7 mouse cellular contexts compared by ENCODE assay signal in genomic region chr15:89475611-89476474, GRCm38 (mm10). TPM values are rescaled to one million over a fixed set of nuclear protein-coding genes. Genes with fewer than 3 reads are reported as not detected.
DNase-seq lines count a peak whose midpoint lies in the region; ATAC-seq lines count a peak whose summit lies in the region.

No protein-coding gene starts in this region.

- H3K4me3 ChIP-seq in embryonic facial prominence, embryonic 10.5 days: peak overlapping the region; percentile 73
- H3K4me3 ChIP-seq in limb, embryonic 10.5 days: peak overlapping the region; percentile 59
- H3K4me3 ChIP-seq in midbrain, embryonic 13.5 days (replicated peaks): peak overlapping the region; percentile 62

- H3K9ac ChIP-seq in midbrain, embryonic 13.5 days (replicated peaks): peak overlapping the region; percentile 70

- H3K27me3 ChIP-seq in embryonic facial prominence, embryonic 10.5 days (replicated peaks; ENCODE audit: low read depth, poor library complexity, severe bottlenecking): peaks cover 15% of the 10 kb centered on the region
- no peaks in the 10 kb centered on the region for H3K27me3 ChIP-seq in limb, embryonic 10.5 days (ENCODE audit: low read depth, poor library complexity, severe bottlenecking)
- H3K27me3 ChIP-seq in midbrain, embryonic 13.5 days: peaks cover 5% of the 10 kb centered on the region; the same call in 1 of the 2 replicates

- H3K4me2 ChIP-seq in midbrain, embryonic 13.5 days (replicated peaks): peak overlapping the region; percentile 84

- peaks cover 34% of the 10 kb centered on the region for H3K4me1 ChIP-seq in embryonic facial prominence, embryonic 10.5 days
- peaks cover 15% of the 10 kb centered on the region for H3K4me1 ChIP-seq in limb, embryonic 10.5 days
- peaks cover 17% of the 10 kb centered on the region for H3K4me1 ChIP-seq in midbrain, embryonic 13.5 days (replicated peaks)

- no peaks in the 10 kb centered on the region for H3K9me3 ChIP-seq in embryonic facial prominence, embryonic 10.5 days
- H3K9me3 ChIP-seq in limb, embryonic 10.5 days (replicated peaks): no peaks in the 10 kb centered on the region
- H3K9me3 ChIP-seq in midbrain, embryonic 13.5 days: no peaks in the 10 kb centered on the region

- H3K27ac ChIP-seq in embryonic facial prominence, embryonic 10.5 days (replicated peaks): peak overlapping the region; percentile 85
- H3K27ac ChIP-seq in limb, embryonic 10.5 days: peak overlapping the region; percentile 83
- peak overlapping the region; percentile 77 for H3K27ac ChIP-seq in midbrain, embryonic 13.5 days

- 10% methylated on average over 44 of the region's 44 CpGs for WGBS in embryonic facial prominence, embryonic 10.5 days
- WGBS in limb, embryonic 10.5 days: 10% methylated on average over 44 of the region's 44 CpGs
- WGBS in midbrain, embryonic 13.5 days: 9% methylated on average over 44 of the region's 44 CpGs

- no peaks in the 10 kb centered on the region for H3K36me3 ChIP-seq in embryonic facial prominence, embryonic 10.5 days (replicated peaks)
- 0 out of 2 replicates have a peak, but pooled peaks cover 3% of the 10 kb centered on the region for H3K36me3 ChIP-seq in limb, embryonic 10.5 days
- H3K36me3 ChIP-seq in midbrain, embryonic 13.5 days: no peaks in the 10 kb centered on the region

- peak; percentile 98 for ATAC-seq in midbrain, embryonic 13.5 days

- DNase-seq in adrenal gland, postnatal 10 days: peak; percentile 96
- DNase-seq in embryonic facial prominence, embryonic 10.5 days (ENCODE audit: low spot score): peak; percentile 92
- DNase-seq in gonadal fat pad, adult 2 months (ENCODE audit: low read depth): peak; percentile 20
- DNase-seq in kidney, adult 11 months: peak; percentile 94
- peak; percentile 90 for DNase-seq in limb, embryonic 10.5 days (ENCODE audit: low spot score)
- DNase-seq in spleen, adult 12 weeks (ENCODE audit: low spot score): peak; percentile 85

RNA-seq across cellular contexts. Expression of gene Arsa, which starts 1.4 kb away (rescaled TPM):
- total RNA-seq in adrenal gland, postnatal 10 days (2021): 10 to 100 TPM; 26.6 to 29.5 TPM
- 11.2 and 11.5 TPM in 2 replicates for polyA plus RNA-seq in embryonic facial prominence, embryonic 10.5 days (2016; fragmentation: Nextera tagmentation; extraction: Ambion mirVana)
- 31.6 and 36.6 TPM in 2 replicates for polyA plus RNA-seq in gonadal fat pad, adult 2 months (2012; rRNA removed)
- polyA plus RNA-seq in limb, embryonic 10.5 days (2016; fragmentation: Nextera tagmentation; extraction: Ambion mirVana): 9.6 and 11.2 TPM in 2 replicates
- polyA plus RNA-seq in midbrain, embryonic 13.5 days (2015; fragmentation: Nextera tagmentation; extraction: Ambion mirVana): 16.7 and 17.6 TPM in 2 replicates

RNA-seq across cellular contexts. Expression of gene Mapk8ip2, which starts 22.1 kb away (rescaled TPM):
- total RNA-seq in adrenal gland, postnatal 10 days (2021): 10 to 100 TPM in 1 of 2 experiments, 1 to 10 TPM in 1; 6.9 to 12.7 TPM
- 9.2 and 9.7 TPM in 2 replicates for polyA plus RNA-seq in embryonic facial prominence, embryonic 10.5 days (2016; fragmentation: Nextera tagmentation; extraction: Ambion mirVana)
- 0.20 and 0.30 TPM in 2 replicates for polyA plus RNA-seq in gonadal fat pad, adult 2 months (2012; rRNA removed)
- polyA plus RNA-seq in limb, embryonic 10.5 days (2016; fragmentation: Nextera tagmentation; extraction: Ambion mirVana): 1.6 and 2.5 TPM in 2 replicates
- polyA plus RNA-seq in midbrain, embryonic 13.5 days (2015; fragmentation: Nextera tagmentation; extraction: Ambion mirVana): 72.9 and 75.9 TPM in 2 replicates

RNA-seq across cellular contexts. Expression of gene Shank3, which starts 23.6 kb away (rescaled TPM):
- 10 to 100 TPM; 54.1 to 67.5 TPM for total RNA-seq in adrenal gland, postnatal 10 days (2021)
- polyA plus RNA-seq in embryonic facial prominence, embryonic 10.5 days (2016; fragmentation: Nextera tagmentation; extraction: Ambion mirVana): 1.3 and 2.4 TPM in 2 replicates
- 20.4 and 20.7 TPM in 2 replicates for polyA plus RNA-seq in gonadal fat pad, adult 2 months (2012; rRNA removed)
- polyA plus RNA-seq in limb, embryonic 10.5 days (2016; fragmentation: Nextera tagmentation; extraction: Ambion mirVana): 2.1 and 2.8 TPM in 2 replicates
- 13.3 and 14.8 TPM in 2 replicates for polyA plus RNA-seq in midbrain, embryonic 13.5 days (2015; fragmentation: Nextera tagmentation; extraction: Ambion mirVana)

RNA-seq across cellular contexts. Expression of gene Chkb, which starts 46.1 kb away (rescaled TPM):
- 100 to 1,000 TPM; 106 to 128 TPM for total RNA-seq in adrenal gland, postnatal 10 days (2021)
- 42.5 and 43.5 TPM in 2 replicates for polyA plus RNA-seq in embryonic facial prominence, embryonic 10.5 days (2016; fragmentation: Nextera tagmentation; extraction: Ambion mirVana)
- polyA plus RNA-seq in gonadal fat pad, adult 2 months (2012; rRNA removed): 47.6 and 51.2 TPM in 2 replicates
- polyA plus RNA-seq in limb, embryonic 10.5 days (2016; fragmentation: Nextera tagmentation; extraction: Ambion mirVana): 38.6 and 41.9 TPM in 2 replicates
- polyA plus RNA-seq in midbrain, embryonic 13.5 days (2015; fragmentation: Nextera tagmentation; extraction: Ambion mirVana): 79.7 and 81.4 TPM in 2 replicates

RNA-seq across cellular contexts. Expression of gene Gm44502, which starts 46.3 kb away (rescaled TPM):
- 1 to 10 TPM; 5.6 to 9.2 TPM for total RNA-seq in adrenal gland, postnatal 10 days (2021)
- not detected in 2 replicates for polyA plus RNA-seq in embryonic facial prominence, embryonic 10.5 days (2016; fragmentation: Nextera tagmentation; extraction: Ambion mirVana)
- polyA plus RNA-seq in gonadal fat pad, adult 2 months (2012; rRNA removed): 0.32 and 0.33 TPM in 2 replicates
- polyA plus RNA-seq in limb, embryonic 10.5 days (2016; fragmentation: Nextera tagmentation; extraction: Ambion mirVana): not detected in 2 replicates
- polyA plus RNA-seq in midbrain, embryonic 13.5 days (2015; fragmentation: Nextera tagmentation; extraction: Ambion mirVana): not detected in 2 replicates

Comparison
In these comparisons a context has a peak if more than half of its experiments do, and no peak if none do; other contexts are left out.
1. Peak in every context shown above with its lines: DNase-seq, ATAC-seq, H3K4me3 ChIP-seq and H3K27ac ChIP-seq.
2. DNase-seq: peak in every context shown above with its lines; median percentile 96 in adrenal gland, postnatal 10 days; 94 in kidney, adult 11 months; 92 in embryonic facial prominence, embryonic 10.5 days; 90 in limb, embryonic 10.5 days; 85 in spleen, adult 12 weeks; 20 in gonadal fat pad, adult 2 months.